Mouse (Mus musculus): ENCODE measurements around the gene Tyro3. TPM values are rescaled to one million over a fixed set of nuclear protein-coding genes. Genes with fewer than 3 reads are reported as not detected.
A peak's percentile ranks its signal among the peaks of the same experiment; 100 is the strongest.

Tyro3 gene
- polyA plus RNA-seq, 1 experiment from 2014 or later = 1.8 TPM

- DNase-seq (ENCODE audit: low spot score) = no peak
These were observed 6.2 kb downstream of the Tyro3 start for GRCm38 (mm10) chr2:119803618-119804274.

GRCm38 (mm10) chr2:119804275-119804628 is 6.7 kb downstream of the Tyro3 start:
- DNase-seq (ENCODE audit: low spot score) = no peak

GRCm38 (mm10) chr2:119804776-119805175 is 7.2 kb downstream of the Tyro3 start:
- no peak for DNase-seq (ENCODE audit: low spot score)

- no peak for DNase-seq (ENCODE audit: low spot score)
These were observed 8.0 kb downstream of the Tyro3 start for GRCm38 (mm10) chr2:119805536-119805935.

- DNase-seq (ENCODE audit: low spot score) = no peak
These were observed 10.9 kb downstream of the Tyro3 start for GRCm38 (mm10) chr2:119808438-119808837.

- no peak for DNase-seq (ENCODE audit: low spot score)
These were observed 11.3 kb downstream of the Tyro3 start for GRCm38 (mm10) chr2:119808881-119809280.

- no peak for DNase-seq (ENCODE audit: low spot score)
These were observed 13.4 kb downstream of the Tyro3 start for GRCm38 (mm10) chr2:119810890-119811289.

- no peak for DNase-seq (ENCODE audit: low spot score)
These were observed 14.1 kb downstream of the Tyro3 start for GRCm38 (mm10) chr2:119811490-119812146.

- peak; percentile 59 for DNase-seq (ENCODE audit: low spot score)
These were observed 16.9 kb downstream of the Tyro3 start for GRCm38 (mm10) chr2:119814376-119814933.

GRCm38 (mm10) chr2:119816611-119817010 is 19.1 kb downstream of the Tyro3 start:
- no peak for DNase-seq (ENCODE audit: low spot score)

- DNase-seq (ENCODE audit: low spot score) = no peak
These were observed 19.5 kb downstream of the Tyro3 start for GRCm38 (mm10) chr2:119817047-119817446.

- no peak for DNase-seq (ENCODE audit: low spot score)
These were observed 21.2 kb downstream of the Tyro3 start for GRCm38 (mm10) chr2:119818668-119819272.

GRCm38 (mm10) chr2:119821136-119821535 is 23.6 kb downstream of the Tyro3 start:
- no peak for DNase-seq (ENCODE audit: low spot score)

- no peak for DNase-seq (ENCODE audit: low spot score)
These were observed 33.0 kb downstream of the Tyro3 start for GRCm38 (mm10) chr2:119830579-119830978.

GRCm38 (mm10) chr2:119834231-119834630 is 36.7 kb downstream of the Tyro3 start:
- no peak for DNase-seq (ENCODE audit: low spot score)

- DNase-seq (ENCODE audit: low spot score) = no peak
These were observed 40.1 kb downstream of the Tyro3 start for GRCm38 (mm10) chr2:119837616-119838015.

GRCm38 (mm10) chr2:119838363-119839156 is 41.0 kb downstream of the Tyro3 start:
- no peak for DNase-seq (ENCODE audit: low spot score)

- DNase-seq (ENCODE audit: low spot score) = no peak
These were observed 42.5 kb downstream of the Tyro3 start for GRCm38 (mm10) chr2:119840008-119840407.

- no peak for DNase-seq (ENCODE audit: low spot score)
These were observed 44.5 kb downstream of the Tyro3 start for GRCm38 (mm10) chr2:119842000-119842399.

GRCm38 (mm10) chr2:119843526-119843925 is 46.0 kb downstream of the Tyro3 start:
- no peak for DNase-seq (ENCODE audit: low spot score)

- DNase-seq (ENCODE audit: low spot score) = no peak
These were observed 48.5 kb downstream of the Tyro3 start for GRCm38 (mm10) chr2:119845882-119846546.
